Mouse (Mus musculus): ENCODE data around the gene Ttll4.

The Ttll4 gene

DNA sequence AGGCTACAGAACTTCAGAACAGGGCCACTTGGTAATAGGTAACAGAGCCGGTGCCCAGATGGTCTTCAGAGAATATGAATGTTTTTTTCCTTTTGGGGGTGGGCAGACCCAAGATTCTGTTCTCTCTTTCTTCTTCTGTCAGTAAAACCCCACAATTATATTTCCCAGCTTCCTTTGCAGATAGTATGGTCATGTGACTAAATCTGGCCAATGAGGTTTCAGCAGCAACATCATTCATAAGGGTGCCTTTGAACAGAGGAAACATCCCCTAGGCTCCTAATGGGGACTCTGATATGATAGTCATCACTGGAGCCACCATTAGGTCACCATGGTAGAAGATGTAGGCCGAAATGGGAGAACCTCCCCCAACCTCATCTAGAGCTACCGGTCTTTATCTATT is 91.3 kb downstream of the Ttll4 start:
- DNase-seq (ENCODE audit: low spot score in 2 of 2): no peak

Data from thymus, postnatal 10 days (tissue).